Mouse (Mus musculus) G1E (cell line): ENCODE data around the gene Napepld. TPM values are rescaled to one million over a fixed set of nuclear protein-coding genes. Genes with fewer than 3 reads are reported as not detected.
"Not testable (repeated sequence)": the region's sequence is repeated elsewhere in the genome, so short reads cannot be mapped to it uniquely, and the experiment has no call there.

ENCODE experiments used
- ATAC-seq: 2 replicates; pipeline ENCODE4 v1.8.0; 2016; ENCODE audit warnings: mild to moderate bottlenecking; ENCODE audit not compliant: insufficient number of reproducible peaks, poor library complexity, low FRiP score, severe bottlenecking; ENCODE audit errors: extremely low read depth
- DNase-seq: peaks from one replicate; pipeline ENCODE4 v3.0.0; 2012; ENCODE audit warnings: low spot score
- H3K27me3 ChIP-seq: 2 replicates; pipeline ENCODE4 v1.6.1; 2012; ENCODE audit warnings: mild to moderate bottlenecking, low read length, inconsistent platforms; ENCODE audit not compliant: insufficient read depth
- H3K36me3 ChIP-seq: replicated peaks from 2 replicates; pipeline ENCODE3; 2012; ENCODE audit warnings: mild to moderate bottlenecking, inconsistent platforms
- H3K4me1 ChIP-seq: 2 replicates; pipeline ENCODE4 v1.6.1; 2012; ENCODE audit warnings: low read depth, low read length, inconsistent platforms, mixed read lengths; ENCODE audit not compliant: insufficient read depth
- H3K4me3 ChIP-seq: 2 replicates; pipeline ENCODE4 v1.5.1; 2012; ENCODE audit warnings: low read depth, mild to moderate bottlenecking, inconsistent platforms, low read length, moderate library complexity, mixed read lengths
- H3K9me3 ChIP-seq: replicated peaks from 2 replicates; pipeline ENCODE4 v1.6.1; 2012; ENCODE audit warnings: inconsistent platforms
- CTCF ChIP-seq: IDR thresholded peaks from 2 replicates; pipeline ENCODE4 v1.5.1; 2012; ENCODE audit warnings: low read depth, low read length, inconsistent platforms, mixed read lengths
- GATA1 ChIP-seq: IDR thresholded peaks from 2 replicates; pipeline ENCODE4 v1.6.1; 2012; ENCODE audit warnings: borderline replicate concordance, low read length, inconsistent platforms, mixed read lengths
- GATA2 ChIP-seq: IDR thresholded peaks from 2 replicates; pipeline ENCODE4 v1.6.1; 2012; ENCODE audit warnings: low read depth, low read length, inconsistent platforms, borderline replicate concordance
- POLR2AphosphoS5 ChIP-seq: IDR thresholded peaks from 2 replicates; pipeline ENCODE4 v1.6.1; 2012; ENCODE audit warnings: low read depth, low read length, inconsistent platforms; ENCODE audit not compliant: insufficient replicate concordance
- TAL1 ChIP-seq: conservative IDR thresholded peaks from 2 replicates; pipeline ENCODE4 v1.6.1; 2012; ENCODE audit warnings: low read depth, low read length, inconsistent platforms, mixed read lengths
- polyA plus RNA-seq: library from polyadenylated mRNA; stranded (reverse); fragments of >175 nt; gene quantifications from 2 replicates; pipeline ENCODE4 v1.2.3, GENCODE M21; 2012
- total RNA-seq, 2 experiments: library from RNA; stranded (forward) in 1 of 2; stranded (reverse) in 1 of 2; fragments of 200-1000 nt in 1 of 2; fragments of >200 nt in 1 of 2; fragmentation: Nextera tagmentation in 1 of 2; gene quantifications; 2 replicates each; pipeline ENCODE4 v1.2.3; 2014 to 2017

Gene Napepld
- total and polyA plus RNA-seq, 3 experiments, result 1.4 to 16.1 (median 3.6) TPM

DNA sequence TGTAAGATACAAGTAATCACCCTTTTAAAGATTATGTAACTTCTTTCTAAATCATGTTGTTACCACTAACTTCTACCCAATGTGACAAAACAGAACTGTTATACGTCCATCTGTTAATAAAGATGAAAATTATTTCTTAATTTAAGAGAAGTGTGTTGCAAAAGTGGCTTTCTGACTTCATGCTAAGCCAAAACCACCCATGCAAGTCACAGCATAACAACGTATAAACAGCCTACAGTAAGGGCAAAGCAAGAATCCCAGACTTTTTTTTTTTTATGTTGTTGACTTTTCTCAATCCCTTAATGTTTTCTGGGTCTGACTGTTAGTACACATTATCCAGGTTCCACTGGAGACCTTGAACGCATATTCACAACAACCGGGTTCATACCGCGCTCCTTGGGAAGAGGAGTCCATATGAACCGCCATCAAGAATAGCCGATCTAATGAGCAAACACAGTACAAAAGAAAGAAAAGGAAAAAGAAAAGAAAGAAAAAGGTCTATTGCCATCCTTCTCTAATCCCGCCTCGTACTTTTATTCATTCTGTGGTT is 849 bp downstream of the Napepld start:
- DNase-seq (no peak), ATAC-seq (no peak)
- Histone ChIP-seq H3K9me3 (no peaks in the 10 kb centered on the region), H3K4me1 (peaks cover 22% of the 10 kb centered on the region), H3K4me3 (peak overlapping the region; percentile 80), H3K27me3 (no peaks in the 10 kb centered on the region), H3K36me3 (no peaks in the 10 kb centered on the region)
- TF ChIP-seq GATA1, result no peak
- no peak for TF ChIP-seq TAL1
- TF ChIP-seq CTCF, result no peak
- TF ChIP-seq POLR2AphosphoS5, result no peak
- TF ChIP-seq GATA2, result no peak

DNA sequence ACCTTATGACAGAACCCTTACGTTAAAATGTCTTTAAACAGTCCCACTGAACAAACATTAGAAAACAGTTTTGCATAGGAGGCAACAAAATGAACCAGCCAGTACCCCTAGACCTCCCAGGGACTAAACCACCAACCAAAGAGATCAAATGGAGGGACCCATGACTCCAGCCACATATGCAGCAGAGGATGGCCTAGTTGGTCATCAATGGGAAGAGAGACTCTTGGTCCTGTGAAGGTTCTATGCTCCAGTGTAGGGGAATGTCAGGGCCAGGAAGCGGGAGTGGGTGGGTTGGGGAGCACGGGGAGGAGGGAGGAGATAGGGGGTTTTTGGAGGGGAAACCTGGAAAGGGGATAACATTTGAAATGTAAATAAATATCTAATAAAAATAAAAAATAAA is 1.6 kb downstream of the Napepld start:
- ATAC-seq, H3K36me3 ChIP-seq, H3K4me3 ChIP-seq, H3K9me3 ChIP-seq, DNase-seq, H3K27me3 ChIP-seq: not testable (repeated sequence)
- peaks cover 25% of the 10 kb centered on the region for H3K4me1 ChIP-seq

DNA sequence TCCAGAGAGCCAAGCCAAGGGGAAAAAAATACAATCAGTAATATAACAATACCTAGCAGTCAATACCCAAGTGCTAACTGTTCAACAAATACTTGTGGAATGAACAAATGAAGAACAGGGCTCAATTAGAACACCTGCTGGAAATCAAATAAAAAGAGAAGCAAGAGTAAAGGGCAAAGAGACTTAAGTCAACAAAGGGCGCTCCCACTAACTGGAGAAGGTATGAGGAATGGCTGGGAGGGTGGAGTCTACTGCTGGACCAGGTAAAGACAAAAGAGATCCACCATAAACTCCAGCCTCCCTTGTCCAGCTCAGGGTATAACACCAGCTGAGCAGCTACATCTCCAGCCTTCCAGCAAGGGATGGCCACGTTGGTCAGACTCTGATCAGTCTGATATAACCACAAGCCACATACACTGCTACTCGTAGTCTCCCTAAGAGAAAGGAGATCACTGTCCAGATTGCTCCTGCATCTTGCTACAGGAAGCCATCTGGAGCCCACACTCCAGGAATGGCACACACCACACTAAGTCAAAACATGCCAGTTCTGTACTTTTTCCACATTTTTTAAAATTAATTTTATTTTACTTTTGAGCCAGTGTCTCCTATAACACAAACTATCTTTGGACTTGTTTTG is 6.2 kb downstream of the Napepld start:
- Histone ChIP-seq H3K9me3 (no peaks in the 10 kb centered on the region), H3K27me3 (no peaks in the 10 kb centered on the region), H3K36me3 (peaks cover 7% of the 10 kb centered on the region), H3K4me1 (peaks cover 5% of the 10 kb centered on the region; the same call in 1 of the 2 replicates), H3K4me3 (no peak overlapping the region)
- DNase-seq (no peak), ATAC-seq (no peak)
- TF ChIP-seq GATA1, result no peak
- TF ChIP-seq TAL1, result no peak

DNA sequence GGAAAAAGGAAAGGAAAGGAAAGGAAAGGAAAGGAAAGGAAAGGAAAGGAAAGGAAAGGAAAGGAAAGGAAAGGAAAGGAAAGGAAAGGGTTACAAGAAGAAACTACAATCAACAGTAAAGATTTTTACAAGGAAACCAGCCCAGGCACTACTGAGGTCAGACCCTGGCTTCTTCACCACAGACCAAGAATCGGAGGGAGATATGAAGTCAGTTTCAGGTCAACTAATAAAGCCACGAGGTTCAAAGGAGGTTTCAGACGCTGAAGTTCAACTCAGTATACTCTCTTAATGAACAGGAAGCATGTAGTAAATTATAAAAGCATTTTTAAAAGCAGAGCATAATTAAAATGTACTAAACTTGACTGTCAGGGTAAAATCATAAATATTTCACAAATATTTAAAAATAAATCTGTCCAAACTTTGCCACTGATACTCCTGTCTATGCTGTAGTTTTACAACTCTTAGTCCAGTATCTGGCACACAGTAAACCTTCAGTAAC is 7.8 kb downstream of the Napepld start:
- H3K9me3 ChIP-seq, result no peaks in the 10 kb centered on the region
- H3K36me3 ChIP-seq, result peaks cover 14% of the 10 kb centered on the region
- H3K4me1 ChIP-seq, result peaks cover 3% of the 10 kb centered on the region; the same call in 1 of the 2 replicates
- H3K27me3 ChIP-seq, result no peaks in the 10 kb centered on the region
- no peak for TF ChIP-seq POLR2AphosphoS5
- no peak for TF ChIP-seq CTCF
- TF ChIP-seq GATA1, result no peak
- TF ChIP-seq GATA2, result no peak
- no peak for TF ChIP-seq TAL1
- ATAC-seq (no peak), DNase-seq (no peak)
- H3K4me3 ChIP-seq, result no peak overlapping the region

DNA sequence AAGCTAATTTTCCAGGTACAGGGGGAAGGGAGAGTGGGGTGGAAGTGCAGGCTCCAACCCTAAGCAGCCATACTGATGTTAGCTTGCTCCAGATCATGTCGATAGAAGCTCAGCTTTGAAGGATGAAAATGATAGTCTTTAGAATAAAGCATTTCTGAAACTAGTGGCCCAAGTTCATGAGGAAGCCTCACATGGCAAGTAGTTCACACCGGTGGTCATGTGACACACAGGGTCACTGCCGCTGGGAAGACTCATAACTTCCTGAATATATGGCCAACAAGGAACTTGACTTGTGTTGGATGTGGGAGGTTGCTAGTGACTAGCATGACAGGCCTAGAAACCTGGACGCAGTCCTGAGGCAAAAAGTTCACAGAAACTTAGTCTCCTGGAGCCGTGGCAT is 9.0 kb downstream of the Napepld start:
- no peaks in the 10 kb centered on the region for H3K27me3 ChIP-seq
- TF ChIP-seq TAL1 (no peak), GATA1 (no peak), CTCF (no peak), GATA2 (no peak), POLR2AphosphoS5 (no peak)
- ATAC-seq (no peak), DNase-seq (no peak)
- H3K4me1 ChIP-seq, result peaks cover 3% of the 10 kb centered on the region; the same call in 1 of the 2 replicates
- H3K9me3 ChIP-seq, result no peaks in the 10 kb centered on the region
- no peak overlapping the region for H3K4me3 ChIP-seq
- H3K36me3 ChIP-seq, result peaks cover 15% of the 10 kb centered on the region

DNA sequence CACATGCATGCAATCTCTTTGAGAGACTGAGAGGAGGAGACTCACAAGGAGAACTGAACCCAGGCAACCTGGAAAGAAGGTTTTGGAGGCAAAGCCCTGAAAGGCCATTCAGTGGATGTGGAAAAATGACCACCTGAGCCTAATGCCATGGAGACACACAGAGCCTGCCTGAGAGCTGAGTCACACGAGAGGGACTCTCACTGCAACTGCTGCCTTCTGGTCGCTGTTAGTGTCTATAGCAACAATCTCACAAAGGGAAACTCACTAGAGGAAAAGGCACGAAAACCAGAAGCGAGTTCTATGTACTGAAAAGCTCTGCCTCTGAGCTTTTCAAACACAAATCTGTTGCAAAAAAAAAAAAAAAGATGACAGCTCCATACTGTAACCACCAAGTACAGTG is 14.2 kb downstream of the Napepld start:
- H3K27me3 ChIP-seq, result no peaks in the 10 kb centered on the region
- H3K4me1 ChIP-seq, result peaks cover 2% of the 10 kb centered on the region; the same call in 1 of the 2 replicates
- ATAC-seq (no peak), DNase-seq (no peak)
- H3K9me3 ChIP-seq, result no peaks in the 10 kb centered on the region
- peaks cover 31% of the 10 kb centered on the region for H3K36me3 ChIP-seq
- no peak for TF ChIP-seq CTCF
- no peak for TF ChIP-seq GATA1
- TF ChIP-seq TAL1, result no peak
- no peak for TF ChIP-seq POLR2AphosphoS5
- no peak for TF ChIP-seq GATA2
- H3K4me3 ChIP-seq, result no peak overlapping the region

DNA sequence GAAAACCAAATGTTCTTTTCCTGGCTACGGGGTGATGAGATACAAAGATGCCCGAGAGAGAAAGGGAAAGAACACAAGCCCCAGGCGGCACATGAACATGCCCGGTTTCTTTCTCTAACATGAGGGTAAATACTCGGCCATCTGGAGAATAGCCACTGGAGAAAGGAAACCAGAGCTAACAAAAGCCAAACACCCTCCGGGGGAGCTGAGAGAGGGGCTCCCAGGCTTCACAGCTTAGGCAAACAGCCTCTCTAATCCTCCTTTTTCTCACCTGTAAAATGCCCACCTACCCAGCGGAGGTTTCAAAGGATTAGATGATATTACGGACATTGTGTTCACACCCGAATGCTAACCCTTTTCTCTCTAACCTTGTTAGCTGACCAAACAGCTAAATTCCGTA is 16.2 kb downstream of the Napepld start:
- no peak for ATAC-seq
- Histone ChIP-seq H3K9me3 (no peaks in the 10 kb centered on the region), H3K4me3 (no peak overlapping the region), H3K36me3 (peaks cover 42% of the 10 kb centered on the region), H3K4me1 (peaks cover 2% of the 10 kb centered on the region; the same call in 1 of the 2 replicates), H3K27me3 (no peaks in the 10 kb centered on the region)
- DNase-seq, result no peak
- TF ChIP-seq TAL1 (no peak), GATA2 (no peak)
